In the genomic region with DNA sequence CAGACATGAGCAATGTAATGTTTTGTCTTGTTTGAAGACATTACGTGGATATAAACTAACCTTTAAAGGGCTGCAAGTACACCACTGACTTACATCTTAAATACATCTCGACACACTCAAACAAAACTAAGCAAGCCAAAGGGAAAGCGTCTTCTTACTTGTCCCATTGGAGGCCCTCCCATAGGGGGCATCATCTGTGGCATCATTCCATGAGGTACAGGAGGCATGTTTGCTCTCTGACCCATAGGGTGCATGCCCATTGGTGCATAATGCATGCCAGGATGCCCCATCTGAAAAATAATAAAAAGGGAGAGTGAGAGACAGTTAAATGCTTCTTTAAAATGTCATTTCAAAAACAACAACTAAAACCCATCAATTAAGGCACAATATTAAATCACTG, we compare ENCODE assay signal across 7 mouse cellular contexts. TPM values are rescaled to one million over a fixed set of nuclear protein-coding genes. Genes with fewer than 3 reads are reported as not detected.
DNase-seq lines count a peak whose midpoint lies in the region; ATAC-seq and TF ChIP-seq lines count a peak whose summit lies in the region.

No protein-coding gene starts in this region.

- H3K27me3 ChIP-seq in forebrain, embryonic 14.5 days (replicated peaks; ENCODE audit: control insufficient read depth, insufficient read depth, low read length), result no peaks in the 10 kb centered on the region
- no peaks in the 10 kb centered on the region for H3K27me3 ChIP-seq in stomach, embryonic 15.5 days (replicated peaks)

- H3K9ac ChIP-seq in forebrain, embryonic 14.5 days (ENCODE audit: low read length), result peak overlapping the region; percentile 35; the same call in 1 of the 2 replicates
- no peak overlapping the region for H3K9ac ChIP-seq in stomach, embryonic 15.5 days

- H3K9me3 ChIP-seq in forebrain, embryonic 14.5 days (replicated peaks; ENCODE audit: control insufficient read depth, low read length), result no peaks in the 10 kb centered on the region
- no peaks in the 10 kb centered on the region for H3K9me3 ChIP-seq in stomach, embryonic 15.5 days

- WGBS in lung, adult 2 months, result 68% methylated on average over 3 of the region's 3 CpGs
- WGBS in forebrain, embryonic 14.5 days, result 72% methylated on average over 3 of the region's 3 CpGs
- WGBS in stomach, embryonic 15.5 days, result 61% methylated on average over 3 of the region's 3 CpGs

- TF ChIP-seq POLR2A in lung, adult 2 months (IDR thresholded peaks at IDR 0.05; ENCODE audit: borderline replicate concordance, extremely low read depth, low read depth, low read length), result no peak
- TF ChIP-seq POLR2A in brain, embryonic 14.5 days (IDR thresholded peaks at IDR 0.05; ENCODE audit: borderline replicate concordance, extremely low read depth, insufficient read depth, insufficient read length, poor library complexity, severe bottlenecking), result no peak

- DNase-seq in lung, postnatal 10 days, result peak; percentile 10
- DNase-seq in lung, adult 2 months, result no peak
- peak; percentile 7 for DNase-seq in brain, embryonic 14.5 days (ENCODE audit: low read depth)
- peak; percentile 11 for DNase-seq in forebrain, embryonic 14.5 days (ENCODE audit: low spot score)
- DNase-seq in liver, result peak; percentile 9
- DNase-seq in right cerebral cortex, adult 2 months (ENCODE audit: low spot score in 2 of 2), result no peak

- TF ChIP-seq CTCF in lung, adult 2 months (IDR thresholded peaks at IDR 0.05; ENCODE audit: insufficient read depth, low read length), result no peak
- no peak for TF ChIP-seq CTCF in brain, embryonic 14.5 days (IDR thresholded peaks at IDR 0.05; ENCODE audit: borderline replicate concordance, extremely low read depth, insufficient read depth, insufficient read length)

- peaks cover 3% of the 10 kb centered on the region; the same call in 1 of the 2 replicates for H3K36me3 ChIP-seq in forebrain, embryonic 14.5 days (ENCODE audit: control insufficient read depth, insufficient read depth, low read length)
- H3K36me3 ChIP-seq in stomach, embryonic 15.5 days, result 0 out of 2 replicates have a peak, but pooled peaks cover 3% of the 10 kb centered on the region

- no peak for ATAC-seq in forebrain, embryonic 14.5 days
- ATAC-seq in stomach, embryonic 15.5 days (ENCODE audit: insufficient read depth, low FRiP score, low read depth), result no peak

- no peak overlapping the region for H3K4me3 ChIP-seq in lung, adult 2 months (replicated peaks; ENCODE audit: extremely low read depth, low read depth, low read length)
- H3K4me3 ChIP-seq in forebrain, embryonic 14.5 days (ENCODE audit: low read depth, low read length), result peak overlapping the region; percentile 68
- H3K4me3 ChIP-seq in stomach, embryonic 15.5 days (replicated peaks), result peak overlapping the region; percentile 30

- H3K27ac ChIP-seq in forebrain, embryonic 14.5 days (ENCODE audit: low read depth, low read length), result no peak overlapping the region
- H3K27ac ChIP-seq in stomach, embryonic 15.5 days, result no peak overlapping the region

- peak overlapping the region; percentile 67 for H3K4me2 ChIP-seq in forebrain, embryonic 14.5 days (ENCODE audit: low read length)
- H3K4me2 ChIP-seq in stomach, embryonic 15.5 days, result peak overlapping the region; percentile 54

- peaks cover 3% of the 10 kb centered on the region; the same call in 1 of the 2 replicates for H3K4me1 ChIP-seq in lung, adult 2 months (ENCODE audit: control insufficient read depth, insufficient read depth, low read length)
- peaks cover 11% of the 10 kb centered on the region for H3K4me1 ChIP-seq in forebrain, embryonic 14.5 days (ENCODE audit: control insufficient read depth, insufficient read depth, low read length)
- H3K4me1 ChIP-seq in stomach, embryonic 15.5 days, result peaks cover 8% of the 10 kb centered on the region; the same call in 1 of the 2 replicates

RNA-seq across cellular contexts. Expression of gene Prpf40a, which starts 1.3 kb away (rescaled TPM):
- 19.9 and 21.6 TPM in 2 replicates for polyA plus RNA-seq in lung, adult 2 months (2012; rRNA removed)
- 27.0 and 28.6 TPM in 2 replicates for polyA plus RNA-seq in brain, embryonic 14.5 days (2012; rRNA removed)
- polyA plus RNA-seq in forebrain, embryonic 14.5 days (2014; fragmentation: Nextera tagmentation; extraction: Ambion mirVana), result 154 and 183 TPM in 2 replicates
- 131 and 132 TPM in 2 replicates for polyA plus RNA-seq in stomach, embryonic 15.5 days (2015; fragmentation: Nextera tagmentation; extraction: Ambion mirVana)

RNA-seq across cellular contexts. Expression of gene Arl6ip6, which starts 1.7 kb away (rescaled TPM):
- polyA plus RNA-seq in lung, adult 2 months (2012; rRNA removed), result 6.1 and 9.9 TPM in 2 replicates
- polyA plus RNA-seq in brain, embryonic 14.5 days (2012; rRNA removed), result 28.7 and 42.5 TPM in 2 replicates
- polyA plus RNA-seq in forebrain, embryonic 14.5 days (2014; fragmentation: Nextera tagmentation; extraction: Ambion mirVana), result 59.3 and 62.2 TPM in 2 replicates
- polyA plus RNA-seq in stomach, embryonic 15.5 days (2015; fragmentation: Nextera tagmentation; extraction: Ambion mirVana), result 42.6 and 47.3 TPM in 2 replicates

Comparison
In these comparisons a context has a peak if more than half of its experiments do, and no peak if none do; other contexts are left out.
1. DNase-seq: peak in lung, postnatal 10 days (single experiment), brain, embryonic 14.5 days (single experiment), forebrain, embryonic 14.5 days (single experiment) and liver (single experiment); none in lung, adult 2 months (single experiment) and right cerebral cortex, adult 2 months (0 of 2).